Mouse (Mus musculus) intestine, embryonic 15.5 days (tissue): Measurements from ENCODE around the gene Tomm40. TPM values are rescaled to one million over a fixed set of nuclear protein-coding genes. Genes with fewer than 3 reads are reported as not detected.

ENCODE experiments used
- ATAC-seq: fragments of 200-750 bp; cut with Nextera tagmentation; 2 replicates; pipeline ENCODE4 v1.8.0; 2017; ENCODE audit warnings: moderate TSS enrichment, moderate library complexity
- H3K27ac ChIP-seq: fragments of 300-500 bp; sonication (generic); 2 replicates; pipeline ENCODE4 v1.5.1; 2015; ENCODE audit warnings: mild to moderate bottlenecking, inconsistent platforms
- H3K27me3 ChIP-seq: fragments of 300-500 bp; sonication (generic); replicated peaks from 2 replicates; pipeline ENCODE4 v1.6.1; 2015; ENCODE audit warnings: inconsistent platforms
- H3K36me3 ChIP-seq: fragments of 300-500 bp; sonication (generic); 2 replicates; pipeline ENCODE4 v1.6.1; 2015; ENCODE audit warnings: inconsistent platforms
- H3K4me1 ChIP-seq: fragments of 300-500 bp; sonication (generic); replicated peaks from 2 replicates; pipeline ENCODE4 v1.6.1; 2015; ENCODE audit warnings: inconsistent platforms
- H3K4me2 ChIP-seq: fragments of 300-500 bp; sonication (generic); replicated peaks from 2 replicates; pipeline ENCODE4 v1.6.1; 2015; ENCODE audit warnings: mild to moderate bottlenecking, inconsistent platforms
- H3K4me3 ChIP-seq: fragments of 300-500 bp; sonication (generic); replicated peaks from 2 replicates; pipeline ENCODE4 v1.5.1; 2015; ENCODE audit warnings: inconsistent platforms
- H3K9ac ChIP-seq: fragments of 300-500 bp; sonication (generic); 2 replicates; pipeline ENCODE4 v1.6.1; 2015; ENCODE audit warnings: inconsistent platforms
- H3K9me3 ChIP-seq: fragments of 300-500 bp; sonication (generic); 2 replicates; pipeline ENCODE4 v1.6.1; 2016; ENCODE audit warnings: inconsistent platforms
- WGBS: fragments of 180-500 bp; shearing (Covaris S2); methylation state at CpG from one replicate; pipeline ENCODE4 v1.1.7; 2015; 5-methylcytosine and 5-hydroxymethylcytosine counted together
- polyA plus RNA-seq: library from polyadenylated mRNA; unstranded; fragments of >200 nt; fragmentation: Nextera tagmentation; extraction: Ambion mirVana; gene quantifications from 2 replicates; pipeline ENCODE4 v1.2.1, GENCODE M21; 2015

Tomm40 gene
- polyA plus RNA-seq, 1 experiment from 2014 or later, result 208 TPM

- Histone ChIP-seq H3K27me3 (no peaks in the 10 kb centered on the region), H3K4me3 (peak overlapping the region; percentile 32), H3K9ac (peak overlapping the region; percentile 31; the same call in 1 of the 2 replicates), H3K36me3 (peaks cover 21% of the 10 kb centered on the region), H3K4me2 (peak overlapping the region; percentile 70), H3K27ac (peak overlapping the region; percentile 86), H3K4me1 (peaks cover 9% of the 10 kb centered on the region; the same call in 1 of the 2 replicates), H3K9me3 (no peaks in the 10 kb centered on the region)
- 5% methylated on average over 18 of the region's 18 CpGs for WGBS
- ATAC-seq, result no peak
Observed at GRCm38 (mm10) chr7:19716055-19716682, 931 bp upstream of the Tomm40 start.

- H3K36me3 ChIP-seq, result peaks cover 27% of the 10 kb centered on the region
- H3K27ac ChIP-seq, result peak overlapping the region; percentile 77
- no peaks in the 10 kb centered on the region for H3K27me3 ChIP-seq
- no peaks in the 10 kb centered on the region for H3K9me3 ChIP-seq
- H3K9ac ChIP-seq, result peak overlapping the region; percentile 96
- peak overlapping the region; percentile 100 for H3K4me3 ChIP-seq
- WGBS, result under 1% methylated on average over 39 of the region's 39 CpGs
- no peak for ATAC-seq
- peak overlapping the region; percentile 79 for H3K4me2 ChIP-seq
- H3K4me1 ChIP-seq, result peaks cover 9% of the 10 kb centered on the region; the same call in 1 of the 2 replicates
Observed at GRCm38 (mm10) chr7:19714836-19715235, 402 bp downstream of the Tomm40 start.

- no peak overlapping the region for H3K27ac ChIP-seq
- H3K4me2 ChIP-seq, result peak overlapping the region; percentile 79; the same call in 1 of the 2 replicates
- no peaks in the 10 kb centered on the region for H3K9me3 ChIP-seq
- H3K4me1 ChIP-seq, result peaks cover 9% of the 10 kb centered on the region; the same call in 1 of the 2 replicates
- ATAC-seq, result no peak
- H3K36me3 ChIP-seq, result peaks cover 30% of the 10 kb centered on the region
- WGBS, result 86% methylated on average over 9 of the region's 9 CpGs
- peak overlapping the region; percentile 96 for H3K9ac ChIP-seq
- H3K27me3 ChIP-seq, result no peaks in the 10 kb centered on the region
- no peak overlapping the region for H3K4me3 ChIP-seq
Observed at GRCm38 (mm10) chr7:19713598-19713997, 1.6 kb downstream of the Tomm40 start.

GRCm38 (mm10) chr7:19713196-19713595 is 2.0 kb downstream of the Tomm40 start:
- Histone ChIP-seq H3K27ac (no peak overlapping the region), H3K4me2 (no peak overlapping the region), H3K9ac (no peak overlapping the region), H3K4me3 (no peak overlapping the region), H3K9me3 (no peaks in the 10 kb centered on the region), H3K36me3 (peaks cover 30% of the 10 kb centered on the region), H3K4me1 (peaks cover 9% of the 10 kb centered on the region; the same call in 1 of the 2 replicates), H3K27me3 (no peaks in the 10 kb centered on the region)
- 39% methylated on average over 4 of the region's 4 CpGs for WGBS
- ATAC-seq, result no peak

- ATAC-seq, result no peak
- WGBS, result 77% methylated on average over 4 of the region's 4 CpGs
- Histone ChIP-seq H3K9me3 (no peaks in the 10 kb centered on the region), H3K36me3 (peaks cover 30% of the 10 kb centered on the region), H3K9ac (no peak overlapping the region), H3K4me1 (peaks cover 9% of the 10 kb centered on the region; the same call in 1 of the 2 replicates), H3K4me3 (no peak overlapping the region), H3K27ac (no peak overlapping the region), H3K27me3 (no peaks in the 10 kb centered on the region), H3K4me2 (no peak overlapping the region)
Observed at GRCm38 (mm10) chr7:19712414-19712813, 2.8 kb downstream of the Tomm40 start.

- Histone ChIP-seq H3K27ac (no peak overlapping the region), H3K27me3 (no peaks in the 10 kb centered on the region), H3K4me1 (0 out of 2 replicates have a peak, but pooled peaks cover 9% of the 10 kb centered on the region), H3K9me3 (no peaks in the 10 kb centered on the region), H3K4me2 (no peak overlapping the region), H3K36me3 (peaks cover 38% of the 10 kb centered on the region), H3K9ac (no peak overlapping the region), H3K4me3 (no peak overlapping the region)
- WGBS, result 88% methylated on average over 10 of the region's 10 CpGs
- ATAC-seq, result no peak
Observed at GRCm38 (mm10) chr7:19710650-19711049, 4.6 kb downstream of the Tomm40 start.

- Histone ChIP-seq H3K9me3 (no peaks in the 10 kb centered on the region), H3K4me1 (peaks cover 17% of the 10 kb centered on the region), H3K4me3 (no peak overlapping the region), H3K27me3 (no peaks in the 10 kb centered on the region), H3K36me3 (peaks cover 30% of the 10 kb centered on the region), H3K27ac (no peak overlapping the region), H3K4me2 (no peak overlapping the region), H3K9ac (no peak overlapping the region)
- ATAC-seq, result no peak
- WGBS, result 97% methylated on average over 7 of the region's 7 CpGs
Observed at GRCm38 (mm10) chr7:19705271-19705670, 10.0 kb downstream of the Tomm40 start.

GRCm38 (mm10) chr7:19704475-19704874 is 10.8 kb downstream of the Tomm40 start:
- 87% methylated on average over 4 of the region's 4 CpGs for WGBS
- Histone ChIP-seq H3K27ac (no peak overlapping the region), H3K27me3 (no peaks in the 10 kb centered on the region), H3K9ac (no peak overlapping the region), H3K4me3 (no peak overlapping the region), H3K4me1 (peaks cover 20% of the 10 kb centered on the region), H3K36me3 (peaks cover 23% of the 10 kb centered on the region), H3K9me3 (no peaks in the 10 kb centered on the region), H3K4me2 (no peak overlapping the region)
- ATAC-seq, result no peak

- H3K27me3 ChIP-seq, result no peaks in the 10 kb centered on the region
- no peak for ATAC-seq
- no peak overlapping the region for H3K27ac ChIP-seq
- no peak overlapping the region for H3K9ac ChIP-seq
- H3K9me3 ChIP-seq, result no peaks in the 10 kb centered on the region
- H3K4me3 ChIP-seq, result no peak overlapping the region
- H3K4me2 ChIP-seq, result no peak overlapping the region
- whole genome bisulfite sequencing, result 90% methylated on average over 16 of the region's 16 CpGs
- peaks cover 35% of the 10 kb centered on the region for H3K4me1 ChIP-seq
- H3K36me3 ChIP-seq, result peaks cover 16% of the 10 kb centered on the region
Observed at GRCm38 (mm10) chr7:19702859-19703555, 12.2 kb downstream of the Tomm40 start.

- ATAC-seq, result peak; percentile 92
- H3K4me1 ChIP-seq, result peaks cover 37% of the 10 kb centered on the region
- H3K4me3 ChIP-seq, result no peak overlapping the region
- 0 out of 2 replicates have a peak overlapping the region, but pooled peaks have one; percentile 9 for H3K4me2 ChIP-seq
- H3K36me3 ChIP-seq, result peaks cover 10% of the 10 kb centered on the region
- no peaks in the 10 kb centered on the region for H3K27me3 ChIP-seq
- H3K9ac ChIP-seq, result peak overlapping the region; percentile 28; the same call in 1 of the 2 replicates
- peak overlapping the region; percentile 83 for H3K27ac ChIP-seq
- 28% methylated on average over 22 of the region's 22 CpGs for WGBS
- no peaks in the 10 kb centered on the region for H3K9me3 ChIP-seq
Observed at GRCm38 (mm10) chr7:19701069-19701761, 14.0 kb downstream of the Tomm40 start.

GRCm38 (mm10) chr7:19700299-19701068 is 14.8 kb downstream of the Tomm40 start:
- ATAC-seq, result peak; percentile 54
- Histone ChIP-seq H3K27ac (peak overlapping the region; percentile 61), H3K9ac (no peak overlapping the region), H3K27me3 (no peaks in the 10 kb centered on the region), H3K36me3 (peaks cover 8% of the 10 kb centered on the region; the same call in 1 of the 2 replicates), H3K4me2 (0 out of 2 replicates have a peak overlapping the region, but pooled peaks have one; percentile 9), H3K4me3 (no peak overlapping the region), H3K4me1 (peaks cover 37% of the 10 kb centered on the region), H3K9me3 (no peaks in the 10 kb centered on the region)
- WGBS, result 46% methylated on average over 12 of the region's 12 CpGs
